Mouse (Mus musculus) mesoderm, embryonic 11.5 days (tissue): ENCODE measurements around the gene Taz.

Experiments used
- DNase-seq: peaks from one replicate; pipeline ENCODE4 v3.0.0-alpha.2; 2012; ENCODE audit warnings: low read depth, low spot score

Gene Taz

GRCm38 (mm10) chrX:74281732-74282394 lies at the start of gene Taz, which contains the start of gene Dnase1l1:
Gene Taz (plus strand): TSS chrX:74281912.
Gene Dnase1l1 (minus strand): TSS chrX:74282337.
- peak; percentile 63 for DNase-seq

GRCm38 (mm10) chrX:74233196-74233595 lies 48.5 kb upstream of the Taz start:
- DNase-seq, result no peak

DNA sequence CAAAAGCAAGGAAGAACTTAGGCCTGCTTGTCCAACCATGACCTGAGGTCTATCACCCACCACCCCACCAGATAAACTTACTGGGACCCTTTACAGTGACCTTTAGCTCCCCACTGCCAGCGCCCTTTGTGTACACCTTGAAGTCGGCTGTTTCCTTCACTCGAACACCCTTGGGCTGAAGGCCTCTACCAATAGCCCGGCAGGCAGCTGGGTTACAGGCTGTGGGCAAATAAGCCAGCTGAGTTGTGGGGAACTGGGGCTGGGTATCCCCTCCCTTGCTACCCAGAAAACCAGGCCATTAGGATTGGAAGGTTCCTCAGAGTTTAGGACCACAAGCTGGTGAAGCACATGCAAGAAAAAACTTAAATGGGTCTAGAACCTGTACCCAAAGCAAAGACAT lies 41.4 kb upstream of the Taz start:
- DNase-seq, result no peak

DNA sequence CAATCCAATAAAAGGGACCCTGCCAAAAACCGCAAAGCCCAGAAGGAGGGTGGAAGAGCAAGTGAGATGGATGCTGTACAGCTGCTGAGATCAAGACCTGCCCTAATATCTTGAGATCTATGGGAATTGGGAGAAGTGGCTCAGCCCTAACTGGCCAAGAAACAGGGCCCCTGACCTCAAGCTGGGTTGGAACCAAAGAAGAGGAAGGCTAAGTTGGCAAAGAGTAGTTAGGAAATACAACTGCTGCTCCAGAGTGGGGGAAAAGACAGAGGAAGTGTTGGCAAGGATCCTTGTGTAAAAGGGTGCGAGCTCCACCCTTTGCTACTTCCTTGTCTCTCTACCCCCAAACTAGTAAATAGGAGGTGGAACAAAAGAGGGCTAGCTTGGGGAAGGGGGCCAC lies 38.3 kb upstream of the Taz start:
- DNase-seq, result no peak

- no peak for DNase-seq
These were observed 37.9 kb upstream of the Taz start for GRCm38 (mm10) chrX:74243807-74244206.

DNA sequence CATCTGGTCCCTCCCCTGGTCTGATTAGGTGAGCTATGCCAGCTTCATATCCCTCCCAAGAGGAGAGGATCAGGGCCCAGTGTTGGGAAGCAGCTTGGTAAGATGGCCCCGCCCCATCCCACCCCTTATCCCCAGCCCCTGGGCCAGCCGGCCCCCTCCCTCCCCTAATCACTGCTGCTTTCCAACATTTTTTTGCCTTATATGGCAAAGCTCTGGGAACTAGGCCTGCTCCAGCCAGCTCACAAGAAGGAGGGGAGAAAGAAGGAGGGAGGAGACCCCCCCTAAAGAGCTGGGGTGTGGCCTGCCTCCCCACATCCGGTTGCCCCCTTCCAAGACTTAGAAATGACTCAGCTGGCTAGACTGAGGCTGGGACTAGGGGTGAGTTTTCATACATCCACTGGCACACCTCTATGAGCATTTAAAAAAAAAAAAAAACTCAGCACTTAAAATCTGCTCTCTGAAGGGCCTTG lies 37.1 kb upstream of the Taz start:
- DNase-seq, result peak; percentile 74

GRCm38 (mm10) chrX:74245107-74245506 lies 36.6 kb upstream of the Taz start:
- no peak for DNase-seq

DNA sequence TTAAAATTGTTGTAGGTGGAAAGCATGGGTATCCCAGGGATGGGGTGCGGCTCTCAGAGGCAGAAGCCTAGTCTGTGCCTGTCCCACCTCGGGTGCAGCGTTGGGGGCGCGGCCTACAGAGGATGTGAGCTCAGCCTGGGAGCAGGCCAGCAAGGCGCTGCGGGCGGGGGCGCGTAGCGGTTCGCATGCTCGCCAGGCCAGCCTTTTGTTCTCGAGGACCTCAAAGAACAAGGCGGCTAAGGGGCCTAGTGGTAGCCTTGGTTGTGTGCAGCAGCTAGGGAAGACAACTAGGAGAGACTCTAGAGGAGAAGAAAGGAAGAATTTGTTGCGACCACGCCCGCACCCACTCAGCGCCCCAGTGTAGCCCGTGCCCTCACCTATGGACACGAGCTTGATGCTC lies 36.0 kb upstream of the Taz start:
- peak; percentile 73 for DNase-seq

GRCm38 (mm10) chrX:74246213-74246681 lies 35.5 kb upstream of the Taz start:
- DNase-seq, result peak; percentile 94

DNA sequence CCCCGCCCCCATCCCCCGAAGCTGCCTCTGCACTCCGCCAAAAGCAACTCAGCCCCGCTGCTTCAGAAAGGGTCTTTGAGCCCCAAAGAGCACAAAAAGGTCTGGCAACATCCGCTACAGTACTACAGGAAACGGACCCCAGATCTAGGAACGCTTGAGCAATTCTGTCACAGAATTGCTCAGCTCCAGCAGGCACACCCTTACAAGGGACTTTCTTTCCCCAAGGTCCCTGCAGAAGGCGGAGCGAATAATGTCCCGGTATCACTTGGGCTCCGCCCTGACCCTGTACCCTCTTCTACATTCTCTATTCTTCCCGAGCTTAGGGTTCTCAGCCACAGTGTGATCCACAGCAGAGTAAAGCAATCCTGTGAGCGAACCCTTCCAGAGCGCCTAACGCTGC lies 35.0 kb upstream of the Taz start:
- DNase-seq, result no peak

GRCm38 (mm10) chrX:74248651-74249050 lies 33.1 kb upstream of the Taz start:
- DNase-seq, result peak; percentile 81

GRCm38 (mm10) chrX:74249615-74250014 lies 32.1 kb upstream of the Taz start, which contains the start of gene Flna:
Gene Flna (minus strand): TSS chrX:74249820.
- peak; percentile 43 for DNase-seq

GRCm38 (mm10) chrX:74254153-74254887 lies 27.4 kb upstream of the Taz start, which contains the start of gene Emd:
Gene Emd (plus strand): TSS chrX:74254687.
- peak; percentile 92 for DNase-seq

DNA sequence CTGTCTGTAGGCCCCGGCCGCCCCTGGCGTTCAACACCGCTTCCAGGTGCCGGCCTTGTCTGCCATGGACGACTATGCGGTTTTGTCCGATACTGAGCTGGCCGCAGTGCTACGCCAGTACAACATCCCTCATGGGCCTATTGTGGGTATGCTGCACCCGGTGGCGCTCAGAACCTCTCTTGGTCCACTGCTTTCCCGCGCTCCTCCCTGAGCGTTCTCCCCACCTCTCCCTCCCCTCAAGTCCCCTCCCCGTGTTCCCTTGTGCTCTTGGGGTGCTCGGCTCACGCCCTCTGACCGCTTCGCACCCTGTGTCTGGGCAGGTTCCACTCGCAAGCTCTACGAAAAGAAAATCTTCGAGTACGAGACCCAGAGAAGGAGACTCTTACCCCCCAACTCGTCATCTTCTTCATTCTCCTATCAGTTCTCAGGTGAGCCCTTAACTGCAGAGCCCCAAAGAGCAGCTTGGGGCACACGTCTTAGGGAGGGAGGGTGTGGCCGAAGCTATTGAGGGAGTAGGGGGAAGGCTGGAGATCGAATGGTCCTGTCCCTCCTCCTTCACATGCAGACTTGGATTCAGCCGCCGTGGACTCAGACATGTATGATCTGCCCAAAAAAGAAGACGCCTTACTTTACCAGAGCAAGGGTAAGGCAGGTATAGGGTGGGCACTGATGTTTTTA lies 26.7 kb upstream of the Taz start:
- no peak for DNase-seq

GRCm38 (mm10) chrX:74257746-74258145 lies 24.0 kb upstream of the Taz start:
- no peak for DNase-seq

- no peak for DNase-seq
These were observed 12.0 kb upstream of the Taz start for GRCm38 (mm10) chrX:74269736-74270061.

GRCm38 (mm10) chrX:74270062-74270901 lies 11.4 kb upstream of the Taz start, which contains the start of gene Rpl10:
Gene Rpl10 (plus strand): TSS chrX:74270812.
- DNase-seq, result peak; percentile 97

- peak; percentile 45 for DNase-seq
These were observed 10.7 kb upstream of the Taz start for GRCm38 (mm10) chrX:74270902-74271551.

DNA sequence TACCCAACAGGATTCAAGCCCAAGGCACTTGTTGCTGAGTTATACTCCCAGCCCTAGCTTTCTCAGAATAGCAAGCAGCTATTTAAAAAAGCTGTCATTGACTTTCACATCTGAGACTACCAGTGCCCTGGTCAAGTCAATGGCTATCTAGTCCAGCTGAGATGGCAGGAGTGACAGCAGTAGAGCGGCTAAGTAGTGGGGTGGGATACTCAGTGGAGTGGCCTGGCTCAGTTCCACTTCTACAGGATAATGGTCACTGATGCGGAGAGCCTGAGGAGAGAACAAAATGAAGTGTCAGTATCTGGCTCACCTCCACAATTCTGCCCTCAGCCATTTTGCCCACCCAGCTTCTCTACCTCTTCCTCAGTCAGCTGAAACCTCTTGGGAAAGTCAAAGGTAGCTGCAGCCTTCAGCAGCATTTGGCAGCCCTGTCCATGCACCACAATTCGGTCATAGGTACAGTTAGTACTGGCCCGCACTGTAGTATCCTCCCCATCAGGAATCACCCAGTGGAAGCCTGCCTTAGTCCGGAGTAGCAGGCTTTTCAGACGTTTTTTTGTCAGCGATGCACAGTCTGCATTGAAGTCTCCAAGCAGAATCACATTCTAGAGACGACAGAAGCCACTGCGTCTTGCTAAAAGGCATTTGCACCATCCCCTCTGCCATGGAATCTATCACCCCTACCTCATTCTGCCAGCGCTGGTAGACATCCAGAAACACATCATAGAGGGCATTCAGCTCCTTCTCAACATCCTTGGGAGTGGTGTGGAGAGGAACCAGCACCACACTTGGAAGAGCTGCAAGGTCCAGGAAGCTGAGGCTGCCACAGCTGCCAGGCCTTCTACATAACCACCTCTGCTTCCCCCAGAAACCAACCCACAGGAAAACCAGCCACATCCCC lies 8.0 kb upstream of the Taz start:
- DNase-seq, result no peak

- no peak for DNase-seq
These were observed 3.8 kb upstream of the Taz start for GRCm38 (mm10) chrX:74277916-74278315.
